Mouse (Mus musculus): ENCODE data around the gene Timp4.

- TF ChIP-seq CTCF (IDR thresholded peaks at IDR 0.05; ENCODE audit: extremely low read depth, insufficient read depth, low read length), result no peak
- no peak for TF ChIP-seq POLR2A (IDR thresholded peaks at IDR 0.05; ENCODE audit: extremely low read depth, insufficient read depth, low read length)
These were observed 14.8 kb upstream of the Timp4 start for GRCm38 (mm10) chr6:115266791-115267190.
